Mouse (Mus musculus): ENCODE data around the gene Cped1.

DNA sequence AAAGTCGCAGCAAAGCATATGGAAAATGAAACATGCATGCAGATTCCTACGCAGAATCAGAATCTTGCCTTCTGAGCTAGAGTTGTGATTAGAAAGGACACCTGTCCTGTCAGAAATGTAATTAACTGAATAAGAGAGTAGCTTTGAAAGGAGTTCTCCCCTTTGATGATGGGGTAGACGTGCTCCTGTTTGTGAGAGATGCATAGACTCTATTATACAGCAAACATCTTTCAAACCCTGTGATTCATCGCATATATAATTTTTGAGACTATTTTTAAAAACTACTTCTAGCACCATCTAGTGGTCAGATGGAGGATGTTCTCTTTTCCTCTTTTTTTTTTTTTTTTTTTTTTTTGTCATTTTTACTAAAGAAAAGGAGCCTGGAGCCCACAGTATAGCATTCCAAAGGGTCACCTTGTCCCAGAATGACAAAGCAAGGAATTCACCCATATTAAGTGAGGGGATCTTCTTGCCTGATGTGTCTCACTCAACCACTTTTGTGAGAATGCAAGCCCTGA is 85.7 kb downstream of the Cped1 start:
- TF ChIP-seq CTCF (IDR thresholded peaks at IDR 0.05; ENCODE audit: low read depth, low read length) (no peak), GATA1 (IDR thresholded peaks at IDR 0.05; ENCODE audit: borderline replicate concordance, low read length) (no peak), POLR2AphosphoS5 (IDR thresholded peaks at IDR 0.05; ENCODE audit: insufficient replicate concordance, low read depth, low read length) (no peak)
